Mouse (Mus musculus): ENCODE measurements around the gene Lgmn.

- TF ChIP-seq CTCF (IDR thresholded peaks at IDR 0.05; ENCODE audit: low read depth) = no peak
- TF ChIP-seq EP300 (optimal IDR thresholded peaks at IDR 0.05) = no peak
These were observed 70.0 kb downstream of the Lgmn start for GRCm38 (mm10) chr12:102369488-102370235.

Data from stomach, postnatal 0 days (tissue).